Mouse (Mus musculus): ENCODE results near the gene Eda2r. TPM values are rescaled to one million over a fixed set of nuclear protein-coding genes. Genes with fewer than 3 reads are reported as not detected.

Eda2r gene
- polyA plus RNA-seq (2015; fragmentation: Nextera tagmentation; extraction: Ambion mirVana): 1.5 and 1.6 TPM in 2 replicates

GRCm38 (mm10) chrX:97377065-97377421 lies at the start of gene Eda2r:
Gene Eda2r (minus strand): TSS chrX:97377216.
- Histone ChIP-seq H3K9me3 (replicated peaks) (no peaks in the 10 kb centered on the region), H3K4me2 (peak within 1 kb of the TSS; percentile 51), H3K4me1 (0 out of 2 replicates have a peak, but pooled peaks cover 4% of the 10 kb centered on the region), H3K4me3 (replicated peaks) (peak within 1 kb of the TSS; percentile 21; the same call in 1 of the 2 replicates), H3K27ac (0 out of 2 replicates have a peak within 1 kb of the TSS, but pooled peaks have one; percentile 3), H3K27me3 (peaks cover 10% of the 10 kb centered on the region), H3K9ac (no peak within 1 kb of the TSS), H3K36me3 (no peaks in the 10 kb centered on the region)
- ATAC-seq (replicated peaks; ENCODE audit: low FRiP score): peak; percentile 99
- 23% methylated on average over 8 of the region's 8 CpGs for WGBS

- Histone ChIP-seq H3K4me2 (no peak overlapping the region), H3K36me3 (no peaks in the 10 kb centered on the region), H3K4me3 (replicated peaks) (no peak overlapping the region), H3K27me3 (no peaks in the 10 kb centered on the region), H3K4me1 (no peaks in the 10 kb centered on the region), H3K27ac (no peak overlapping the region), H3K9ac (no peak overlapping the region), H3K9me3 (replicated peaks) (no peaks in the 10 kb centered on the region)
- ATAC-seq (replicated peaks; ENCODE audit: low FRiP score): no peak
- 64% methylated on average over 2 of the region's 2 CpGs for WGBS
Observed at GRCm38 (mm10) chrX:97397872-97398271, 20.9 kb upstream of the Eda2r start.

GRCm38 (mm10) chrX:97378076-97378475 lies 1.1 kb upstream of the Eda2r start:
- ATAC-seq (replicated peaks; ENCODE audit: low FRiP score): no peak
- H3K9me3 ChIP-seq (replicated peaks): no peaks in the 10 kb centered on the region
- no peak overlapping the region for H3K4me2 ChIP-seq
- 0 out of 2 replicates have a peak, but pooled peaks cover 4% of the 10 kb centered on the region for H3K4me1 ChIP-seq
- no peak overlapping the region for H3K4me3 ChIP-seq (replicated peaks)
- H3K27ac ChIP-seq: no peak overlapping the region
- no peak overlapping the region for H3K9ac ChIP-seq
- no peaks in the 10 kb centered on the region for H3K36me3 ChIP-seq
- peaks cover 10% of the 10 kb centered on the region; the same call in 1 of the 2 replicates for H3K27me3 ChIP-seq
- WGBS: 74% methylated on average over 1 of the region's 1 CpGs

- no peak overlapping the region for H3K9ac ChIP-seq
- ATAC-seq (replicated peaks; ENCODE audit: low FRiP score): peak; percentile 87
- peaks cover 10% of the 10 kb centered on the region for H3K27me3 ChIP-seq
- no peaks in the 10 kb centered on the region for H3K9me3 ChIP-seq (replicated peaks)
- H3K4me3 ChIP-seq (replicated peaks): peak overlapping the region; percentile 21; the same call in 1 of the 2 replicates
- no peaks in the 10 kb centered on the region for H3K36me3 ChIP-seq
- 20% methylated on average over 15 of the region's 15 CpGs for WGBS
- H3K4me2 ChIP-seq: peak overlapping the region; percentile 51
- H3K27ac ChIP-seq: 0 out of 2 replicates have a peak overlapping the region, but pooled peaks have one; percentile 3
- 0 out of 2 replicates have a peak, but pooled peaks cover 4% of the 10 kb centered on the region for H3K4me1 ChIP-seq
Observed at GRCm38 (mm10) chrX:97376321-97377064, 523 bp downstream of the Eda2r start.

- WGBS: 69% methylated on average over 2 of the region's 2 CpGs
- Histone ChIP-seq H3K4me3 (replicated peaks) (no peak overlapping the region), H3K27ac (no peak overlapping the region), H3K9ac (no peak overlapping the region), H3K4me2 (no peak overlapping the region), H3K9me3 (replicated peaks) (no peaks in the 10 kb centered on the region), H3K27me3 (peaks cover 10% of the 10 kb centered on the region), H3K36me3 (no peaks in the 10 kb centered on the region), H3K4me1 (0 out of 2 replicates have a peak, but pooled peaks cover 4% of the 10 kb centered on the region)
- no peak for ATAC-seq (replicated peaks; ENCODE audit: low FRiP score)
Observed at GRCm38 (mm10) chrX:97372826-97373225, 4.2 kb downstream of the Eda2r start.

GRCm38 (mm10) chrX:97369206-97369605 lies 7.8 kb downstream of the Eda2r start:
- no peaks in the 10 kb centered on the region; the same call in 1 of the 2 replicates for H3K27me3 ChIP-seq
- H3K9me3 ChIP-seq (replicated peaks): no peaks in the 10 kb centered on the region
- no peak overlapping the region for H3K4me2 ChIP-seq
- no peaks in the 10 kb centered on the region for H3K36me3 ChIP-seq
- ATAC-seq (replicated peaks; ENCODE audit: low FRiP score): no peak
- no peaks in the 10 kb centered on the region for H3K4me1 ChIP-seq
- H3K27ac ChIP-seq: no peak overlapping the region
- H3K9ac ChIP-seq: no peak overlapping the region
- no peak overlapping the region for H3K4me3 ChIP-seq (replicated peaks)
- WGBS: 57% methylated on average over 1 of the region's 1 CpGs

- Histone ChIP-seq H3K4me2 (no peak overlapping the region), H3K27ac (no peak overlapping the region), H3K36me3 (no peaks in the 10 kb centered on the region), H3K4me1 (no peaks in the 10 kb centered on the region), H3K9me3 (replicated peaks) (no peaks in the 10 kb centered on the region), H3K9ac (no peak overlapping the region), H3K27me3 (no peaks in the 10 kb centered on the region; the same call in 1 of the 2 replicates), H3K4me3 (replicated peaks) (no peak overlapping the region)
- no peak for ATAC-seq (replicated peaks; ENCODE audit: low FRiP score)
- 72% methylated on average over 2 of the region's 2 CpGs for WGBS
Observed at GRCm38 (mm10) chrX:97368741-97369140, 8.3 kb downstream of the Eda2r start.

GRCm38 (mm10) chrX:97360919-97361318 lies 16.1 kb downstream of the Eda2r start:
- ATAC-seq (replicated peaks; ENCODE audit: low FRiP score): no peak
- WGBS: 29% methylated on average over 2 of the region's 2 CpGs

GRCm38 (mm10) chrX:97327891-97328290 lies 49.1 kb downstream of the Eda2r start:
- Histone ChIP-seq H3K4me2 (no peak overlapping the region), H3K4me3 (replicated peaks) (no peak overlapping the region), H3K27me3 (no peaks in the 10 kb centered on the region), H3K4me1 (no peaks in the 10 kb centered on the region), H3K9ac (no peak overlapping the region), H3K9me3 (replicated peaks) (no peaks in the 10 kb centered on the region), H3K36me3 (no peaks in the 10 kb centered on the region), H3K27ac (no peak overlapping the region)
- ATAC-seq (replicated peaks; ENCODE audit: low FRiP score): no peak

More at GRCm38 (mm10) chrX:97360919-97361318, 16.1 kb downstream of the Eda2r start:
- Histone ChIP-seq H3K9me3 (replicated peaks) (no peaks in the 10 kb centered on the region), H3K4me3 (replicated peaks) (no peak overlapping the region), H3K36me3 (no peaks in the 10 kb centered on the region), H3K27me3 (no peaks in the 10 kb centered on the region), H3K27ac (no peak overlapping the region), H3K9ac (no peak overlapping the region), H3K4me2 (no peak overlapping the region), H3K4me1 (no peaks in the 10 kb centered on the region)

All from kidney, embryonic 15.5 days (tissue).